Mouse (Mus musculus): Measurements from ENCODE around the gene Disc1. TPM values are rescaled to one million over a fixed set of nuclear protein-coding genes. Genes with fewer than 3 reads are reported as not detected.

The Disc1 gene
- total and polyA plus RNA-seq, 3 experiments: 0.75 to 2.2 TPM; not detected in 1

GRCm38 (mm10) chr8:125084523-125084922, 30.5 kb downstream of the Disc1 start:
- no peaks in the 10 kb centered on the region for H3K27me3 ChIP-seq (ENCODE audit: control insufficient read depth in 1 of 2, insufficient read depth in 2 of 2, low read length in 2 of 2)
- no peak overlapping the region for H3K4me3 ChIP-seq (ENCODE audit: control insufficient read depth in 1 of 2, insufficient read depth in 1 of 2, low read depth in 2 of 2, low read length in 2 of 2)
- peaks cover 0 to 6% of the 10 kb centered on the region in 2 experiments; a peak in 3 of 4 replicates for H3K4me1 ChIP-seq (ENCODE audit: control insufficient read depth in 1 of 2, insufficient read depth in 2 of 2, low read length in 2 of 2)
- no peaks in the 10 kb centered on the region for H3K36me3 ChIP-seq (ENCODE audit: control insufficient read depth in 1 of 2, insufficient read depth in 2 of 2, low read length in 2 of 2)
- no peaks in the 10 kb centered on the region for H3K79me2 ChIP-seq (ENCODE audit: control insufficient read depth, insufficient read depth, low read length, poor library complexity)
- TF ChIP-seq ZNF384 (IDR thresholded peaks at IDR 0.05; ENCODE audit: low read depth, low read length) (no peak), MAFK (IDR thresholded peaks at IDR 0.05; ENCODE audit: borderline replicate concordance, low read depth, low read length) (no peak), GATA1 (IDR thresholded peaks at IDR 0.05; ENCODE audit: low read depth, low read length) (no peak), NELFE (IDR thresholded peaks at IDR 0.05; ENCODE audit: low read depth, low read length) (no peak), ZC3H11A (IDR thresholded peaks at IDR 0.05; ENCODE audit: low read depth, low read length) (no peak), GABPA (IDR thresholded peaks at IDR 0.05; ENCODE audit: low read depth, low read length) (no peak), KAT2A (conservative IDR thresholded peaks at IDR 0.05; ENCODE audit: low read depth, low read length) (no peak), MEF2A (IDR thresholded peaks at IDR 0.05; ENCODE audit: extremely low read depth, insufficient replicate concordance, low read depth, low read length, poor library complexity, severe bottlenecking) (no peak), NRF1 (IDR thresholded peaks at IDR 0.05; ENCODE audit: insufficient read depth, low read depth, low read length, poor library complexity, severe bottlenecking) (no peak), EP300 (IDR thresholded peaks at IDR 0.05; ENCODE audit: low read depth in 1 of 2, low read length in 2 of 2) (no peak), ZMIZ1 (IDR thresholded peaks at IDR 0.05; ENCODE audit: low read depth, low read length) (no peak), MAZ (IDR thresholded peaks at IDR 0.05; ENCODE audit: low read depth, low read length) (no peak), CHD2 (IDR thresholded peaks at IDR 0.05; ENCODE audit: low read length) (no peak), MAX (IDR thresholded peaks at IDR 0.05; ENCODE audit: low read length) (no peak)
- H3K9me3 ChIP-seq (replicated peaks; ENCODE audit: insufficient read depth, low read length): no peaks in the 10 kb centered on the region
- H3K27ac ChIP-seq (ENCODE audit: control insufficient read depth, low read depth, low read length): no peak overlapping the region
- DNase-seq (ENCODE audit: low read depth, low spot score): no peak
- H3K9ac ChIP-seq (ENCODE audit: control insufficient read depth, low read depth, low read length, poor library complexity, severe bottlenecking): no peak overlapping the region

DNA sequence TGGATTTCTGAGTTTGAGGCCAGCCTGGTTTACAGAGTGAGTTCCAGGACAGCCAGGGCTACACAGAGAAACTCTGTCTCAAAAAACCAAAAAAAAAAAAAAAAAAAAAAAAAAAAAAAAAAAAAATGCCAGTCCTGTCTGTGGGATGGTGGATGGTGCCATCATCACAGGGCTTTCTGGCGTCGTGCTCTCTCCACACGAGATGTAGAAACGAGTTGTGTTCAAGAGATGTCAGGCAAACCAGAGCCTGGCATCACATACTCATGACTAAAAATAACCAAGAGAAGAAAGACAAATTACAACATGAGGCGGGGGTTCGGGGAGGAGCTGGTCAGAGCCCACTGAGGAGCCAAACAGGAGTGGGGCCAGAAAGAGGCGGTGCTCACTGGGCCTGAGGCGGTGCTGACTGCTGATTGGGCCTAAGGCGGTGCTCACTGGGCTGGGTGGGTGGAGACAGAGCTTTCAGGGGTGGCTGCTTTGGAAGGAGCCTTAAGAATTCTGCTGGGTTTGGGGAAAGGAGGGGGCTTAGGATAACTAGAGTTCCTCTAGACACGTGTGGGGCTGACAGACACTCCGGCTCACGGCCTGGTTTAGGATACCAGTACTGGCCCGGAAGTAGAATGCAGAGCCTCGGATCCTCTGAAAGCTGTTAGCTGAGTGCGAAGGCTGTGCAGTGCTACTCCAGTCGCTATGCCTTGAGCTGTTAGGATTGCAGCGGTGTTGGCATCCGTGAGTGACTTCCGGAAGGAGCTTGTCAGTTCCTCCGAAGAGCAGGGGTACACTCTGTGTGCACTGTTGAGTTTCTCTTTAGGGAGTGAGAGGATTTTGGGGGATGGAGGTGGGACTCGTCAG, 37.1 kb downstream of the Disc1 start:
- Histone ChIP-seq H3K27ac (ENCODE audit: control insufficient read depth, low read depth, low read length) (no peak overlapping the region), H3K9me3 (replicated peaks; ENCODE audit: insufficient read depth, low read length) (no peaks in the 10 kb centered on the region), H3K36me3 (ENCODE audit: control insufficient read depth in 1 of 2, insufficient read depth in 2 of 2, low read length in 2 of 2) (no peaks in the 10 kb centered on the region), H3K4me1 (ENCODE audit: control insufficient read depth in 1 of 2, insufficient read depth in 2 of 2, low read length in 2 of 2) (no peaks in the 10 kb centered on the region), H3K79me2 (ENCODE audit: control insufficient read depth, insufficient read depth, low read length, poor library complexity) (no peaks in the 10 kb centered on the region), H3K4me3 (ENCODE audit: control insufficient read depth in 1 of 2, insufficient read depth in 1 of 2, low read depth in 2 of 2, low read length in 2 of 2) (no peak overlapping the region), H3K27me3 (ENCODE audit: control insufficient read depth in 1 of 2, insufficient read depth in 2 of 2, low read length in 2 of 2) (no peaks in the 10 kb centered on the region), H3K9ac (ENCODE audit: control insufficient read depth, low read depth, low read length, poor library complexity, severe bottlenecking) (no peak overlapping the region)
- TF ChIP-seq POLR2AphosphoS5 (IDR thresholded peaks at IDR 0.05; ENCODE audit: borderline replicate concordance, low read depth, low read length) (no peak), UBTF (IDR thresholded peaks at IDR 0.05; ENCODE audit: borderline replicate concordance, insufficient read depth, low read depth, low read length) (no peak), TBP (IDR thresholded peaks at IDR 0.05; ENCODE audit: low read depth, low read length) (no peak), USF2 (IDR thresholded peaks at IDR 0.05; ENCODE audit: borderline replicate concordance in 1 of 2, insufficient read depth in 1 of 2, low read depth in 1 of 2, low read length in 2 of 2) (no peak), NELFE (IDR thresholded peaks at IDR 0.05; ENCODE audit: low read depth, low read length) (no peak), MEF2A (IDR thresholded peaks at IDR 0.05; ENCODE audit: extremely low read depth, insufficient replicate concordance, low read depth, low read length, poor library complexity, severe bottlenecking) (no peak), BHLHE40 (IDR thresholded peaks at IDR 0.05; ENCODE audit: borderline replicate concordance, low read depth, low read length) (no peak), RAD21 (IDR thresholded peaks at IDR 0.05; ENCODE audit: low read depth, low read length) (no peak), HCFC1 (IDR thresholded peaks at IDR 0.05; ENCODE audit: low read depth, low read length) (no peak), CTCF (IDR thresholded peaks at IDR 0.05 in 2 of 3, conservative IDR thresholded peaks at IDR 0.05 in 1 of 3; ENCODE audit: control insufficient read depth in 1 of 3, insufficient read depth in 1 of 3, low read depth in 2 of 3, low read length in 3 of 3, poor library complexity in 1 of 3, severe bottlenecking in 1 of 3) (no peak), KAT2A (conservative IDR thresholded peaks at IDR 0.05; ENCODE audit: low read depth, low read length) (no peak), POLR2AphosphoS2 (IDR thresholded peaks at IDR 0.05; ENCODE audit: low read length) (no peak), RCOR1 (IDR thresholded peaks at IDR 0.05; ENCODE audit: low read depth, low read length) (no peak), TAL1 (IDR thresholded peaks at IDR 0.05; ENCODE audit: low read length) (no peak), ETS1 (IDR thresholded peaks at IDR 0.05; ENCODE audit: low read depth, low read length) (no peak), SIN3A (IDR thresholded peaks at IDR 0.05; ENCODE audit: low read length) (no peak), GABPA (IDR thresholded peaks at IDR 0.05; ENCODE audit: low read depth, low read length) (no peak), MAZ (IDR thresholded peaks at IDR 0.05; ENCODE audit: low read depth, low read length) (no peak), JUND (IDR thresholded peaks at IDR 0.05; ENCODE audit: low read depth, low read length) (no peak), ZMIZ1 (IDR thresholded peaks at IDR 0.05; ENCODE audit: low read depth, low read length) (no peak)
- no peak for DNase-seq (ENCODE audit: low read depth, low spot score)
